15 mouse cellular contexts compared by ENCODE assay signal in the genomic region with DNA sequence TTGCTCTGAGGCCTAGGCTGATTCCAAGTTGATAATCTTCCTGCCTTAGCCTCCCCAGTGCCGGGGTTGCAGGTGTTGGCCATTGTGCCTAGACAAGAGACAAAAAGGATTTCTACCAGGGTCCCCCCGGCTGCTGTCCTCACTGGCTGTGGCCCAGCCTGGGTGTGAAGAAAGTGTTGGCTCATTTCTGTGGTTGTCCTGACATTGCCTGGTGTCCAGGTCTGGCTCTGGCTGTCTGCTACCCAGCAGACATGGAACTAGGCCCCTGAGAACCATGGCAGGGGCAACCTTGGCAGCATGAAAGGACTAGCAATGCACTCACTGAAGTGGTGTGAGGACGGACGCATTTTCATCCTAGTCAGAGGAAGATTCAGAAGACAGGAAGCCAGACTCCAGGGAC. TPM values are rescaled to one million over a fixed set of nuclear protein-coding genes. Genes with fewer than 3 reads are reported as not detected.
DNase-seq lines count a peak whose midpoint lies in the region; ATAC-seq lines count a peak whose summit lies in the region.
"Had no signal": no experiment of that assay in that cellular context is flagged by ENCODE, and none has a peak within 500 bp of the region (broad histone marks: within the 10 kb centered on the region; RNA-seq: fewer than 3 reads in every experiment).

No protein-coding gene starts in this region.

- no peak overlapping the region for H3K9ac ChIP-seq in heart, embryonic 15.5 days
- H3K9ac ChIP-seq in embryonic facial prominence, embryonic 11.5 days (replicated peaks; ENCODE audit: low read length) = 0 out of 2 replicates have a peak overlapping the region, but pooled peaks have one; percentile 22
- H3K9ac ChIP-seq in embryonic facial prominence, embryonic 15.5 days = no peak overlapping the region
- no peak overlapping the region for H3K9ac ChIP-seq in midbrain, embryonic 15.5 days
- H3K9ac ChIP-seq: embryonic facial prominence, embryonic 12.5 days; lung, embryonic 15.5 days had no signal

- no peak overlapping the region for H3K4me2 ChIP-seq in heart, embryonic 15.5 days
- H3K4me2 ChIP-seq in embryonic facial prominence, embryonic 11.5 days (ENCODE audit: low read depth, low read length) = no peak overlapping the region
- H3K4me2 ChIP-seq in embryonic facial prominence, embryonic 15.5 days (replicated peaks) = no peak overlapping the region
- no peak overlapping the region for H3K4me2 ChIP-seq in midbrain, embryonic 15.5 days
- H3K4me2 ChIP-seq: embryonic facial prominence, embryonic 12.5 days; lung, embryonic 15.5 days had no signal

- no peak for DNase-seq in heart, postnatal 4 days
- no peak for DNase-seq in embryonic facial prominence, embryonic 11.5 days (ENCODE audit: low spot score)
- no peak for DNase-seq in layer of hippocampus, adult 9-10 months (ENCODE audit: low spot score)
- DNase-seq in left cerebral cortex, postnatal 14 days (ENCODE audit: low spot score in 2 of 2) = no peak
- DNase-seq: adrenal gland, postnatal 25 days; kidney, adult 18-20 months; kidney, postnatal 4 days had no signal

- no peaks in the 10 kb centered on the region for H3K36me3 ChIP-seq in heart, embryonic 15.5 days
- H3K36me3 ChIP-seq in embryonic facial prominence, embryonic 11.5 days (replicated peaks; ENCODE audit: control insufficient read depth, insufficient read depth, low read depth, low read length) = no peaks in the 10 kb centered on the region
- no peaks in the 10 kb centered on the region for H3K36me3 ChIP-seq in embryonic facial prominence, embryonic 15.5 days
- H3K36me3 ChIP-seq in midbrain, embryonic 15.5 days (replicated peaks) = no peaks in the 10 kb centered on the region
- H3K36me3 ChIP-seq: embryonic facial prominence, embryonic 12.5 days; lung, embryonic 15.5 days had no signal

- H3K27me3 ChIP-seq in heart, embryonic 15.5 days = no peaks in the 10 kb centered on the region
- no peaks in the 10 kb centered on the region for H3K27me3 ChIP-seq in embryonic facial prominence, embryonic 11.5 days (ENCODE audit: control insufficient read depth, insufficient read depth, low read length)
- H3K27me3 ChIP-seq in embryonic facial prominence, embryonic 15.5 days = no peaks in the 10 kb centered on the region
- H3K27me3 ChIP-seq in midbrain, embryonic 15.5 days (replicated peaks) = no peaks in the 10 kb centered on the region
- H3K27me3 ChIP-seq: embryonic facial prominence, embryonic 12.5 days; lung, embryonic 15.5 days had no signal

- 70% methylated on average over 4 of the region's 4 CpGs for WGBS in heart, embryonic 15.5 days
- 75% methylated on average over 4 of the region's 4 CpGs for WGBS in embryonic facial prominence, embryonic 11.5 days
- 71% methylated on average over 4 of the region's 4 CpGs for WGBS in embryonic facial prominence, embryonic 15.5 days
- 66% methylated on average over 4 of the region's 4 CpGs for WGBS in midbrain, embryonic 15.5 days

- no peaks in the 10 kb centered on the region for H3K9me3 ChIP-seq in heart, embryonic 15.5 days (replicated peaks)
- no peaks in the 10 kb centered on the region for H3K9me3 ChIP-seq in embryonic facial prominence, embryonic 11.5 days (replicated peaks; ENCODE audit: control insufficient read depth, low read length)
- no peaks in the 10 kb centered on the region for H3K9me3 ChIP-seq in embryonic facial prominence, embryonic 15.5 days (replicated peaks)
- no peaks in the 10 kb centered on the region for H3K9me3 ChIP-seq in midbrain, embryonic 15.5 days
- H3K9me3 ChIP-seq: embryonic facial prominence, embryonic 12.5 days; lung, embryonic 15.5 days had no signal

- ATAC-seq in heart, embryonic 15.5 days (replicated peaks; ENCODE audit: insufficient number of reproducible peaks, insufficient read depth, low FRiP score, low read depth) = no peak
- ATAC-seq in embryonic facial prominence, embryonic 11.5 days (replicated peaks; ENCODE audit: insufficient number of reproducible peaks, low FRiP score, low TSS enrichment, low read depth) = no peak
- no peak for ATAC-seq in embryonic facial prominence, embryonic 15.5 days (ENCODE audit: insufficient number of reproducible peaks, low FRiP score, low TSS enrichment, low read depth)
- ATAC-seq in midbrain, embryonic 15.5 days (replicated peaks) = no peak

- intact Hi-C loops in left cerebral cortex, postnatal 14 days (cut with DNase I) = no loop called here

- H3K4me3 ChIP-seq in heart, embryonic 15.5 days = no peak overlapping the region
- no peak overlapping the region for H3K4me3 ChIP-seq in embryonic facial prominence, embryonic 11.5 days (ENCODE audit: low read depth, low read length)
- no peak overlapping the region for H3K4me3 ChIP-seq in embryonic facial prominence, embryonic 15.5 days (replicated peaks)
- no peak overlapping the region for H3K4me3 ChIP-seq in midbrain, embryonic 15.5 days
- H3K4me3 ChIP-seq: embryonic facial prominence, embryonic 12.5 days; lung, embryonic 15.5 days had no signal

- H3K27ac ChIP-seq in heart, embryonic 15.5 days = peak overlapping the region; percentile 28; the same call in 1 of the 2 replicates
- H3K27ac ChIP-seq in embryonic facial prominence, embryonic 11.5 days (replicated peaks; ENCODE audit: low read depth, low read length) = no peak overlapping the region
- peak overlapping the region; percentile 63 for H3K27ac ChIP-seq in embryonic facial prominence, embryonic 15.5 days (replicated peaks)
- H3K27ac ChIP-seq in midbrain, embryonic 15.5 days = 0 out of 2 replicates have a peak overlapping the region, but pooled peaks have one; percentile 3
- H3K27ac ChIP-seq: embryonic facial prominence, embryonic 12.5 days; lung, embryonic 15.5 days had no signal

- peaks cover 66% of the 10 kb centered on the region for H3K4me1 ChIP-seq in heart, embryonic 15.5 days (replicated peaks)
- peaks cover 11% of the 10 kb centered on the region; the same call in 1 of the 2 replicates for H3K4me1 ChIP-seq in embryonic facial prominence, embryonic 11.5 days (ENCODE audit: control insufficient read depth, insufficient read depth, low read length)
- H3K4me1 ChIP-seq in embryonic facial prominence, embryonic 15.5 days = peaks cover 95% of the 10 kb centered on the region
- peaks cover 96% of the 10 kb centered on the region for H3K4me1 ChIP-seq in midbrain, embryonic 15.5 days

RNA-seq across cellular contexts. Expression of gene Ralgds, which starts 16.9 kb away (rescaled TPM):
- polyA plus RNA-seq in heart, embryonic 15.5 days (2015; fragmentation: Nextera tagmentation; extraction: Ambion mirVana) = 17.5 and 24.6 TPM in 2 replicates
- total RNA-seq in heart, postnatal 4 days (2021) = 10 to 100 TPM; 23.9 to 26.0 TPM
- polyA plus RNA-seq in embryonic facial prominence, embryonic 11.5 days (2014; fragmentation: Nextera tagmentation; extraction: Ambion mirVana) = 41.7 and 44.8 TPM in 2 replicates
- 69.3 and 70.8 TPM in 2 replicates for polyA plus RNA-seq in embryonic facial prominence, embryonic 15.5 days (2015; fragmentation: Nextera tagmentation; extraction: Ambion mirVana)
- 92.0 and 94.8 TPM in 2 replicates for polyA plus RNA-seq in midbrain, embryonic 15.5 days (2015; fragmentation: Nextera tagmentation; extraction: Ambion mirVana)
- 100 to 1,000 TPM; 119 TPM for total RNA-seq in left cerebral cortex, postnatal 14 days (2021)

RNA-seq across cellular contexts. Expression of gene Gm10134, which starts 24.0 kb away (rescaled TPM):
- 1.3 and 1.5 TPM in 2 replicates for polyA plus RNA-seq in heart, embryonic 15.5 days (2015; fragmentation: Nextera tagmentation; extraction: Ambion mirVana)
- 1 to 10 TPM in 1 of 2 experiments, not detected in 1; 1.2 TPM for total RNA-seq in heart, postnatal 4 days (2021)
- polyA plus RNA-seq in embryonic facial prominence, embryonic 11.5 days (2014; fragmentation: Nextera tagmentation; extraction: Ambion mirVana) = 0.68 TPM in 1 of 2 replicates, not detected in the other
- 1.7 and 2.2 TPM in 2 replicates for polyA plus RNA-seq in embryonic facial prominence, embryonic 15.5 days (2015; fragmentation: Nextera tagmentation; extraction: Ambion mirVana)
- polyA plus RNA-seq in midbrain, embryonic 15.5 days (2015; fragmentation: Nextera tagmentation; extraction: Ambion mirVana) = 1.4 and 2.4 TPM in 2 replicates
- 1 to 10 TPM; 1.1 to 1.5 TPM for total RNA-seq in left cerebral cortex, postnatal 14 days (2021)
- polyA plus RNA-seq: limb, embryonic 11.5 days had no signal

RNA-seq across cellular contexts. Expression of gene Gbgt1, which starts 33.2 kb away (rescaled TPM):
- polyA plus RNA-seq in heart, embryonic 15.5 days (2015; fragmentation: Nextera tagmentation; extraction: Ambion mirVana) = 0.67 and 1.1 TPM in 2 replicates
- total RNA-seq in heart, postnatal 4 days (2021) = 1 to 10 TPM in 1 of 2 experiments, under 1 TPM in 1; 0.83 to 1.8 TPM
- polyA plus RNA-seq in embryonic facial prominence, embryonic 11.5 days (2014; fragmentation: Nextera tagmentation; extraction: Ambion mirVana) = not detected in 2 replicates
- polyA plus RNA-seq in embryonic facial prominence, embryonic 15.5 days (2015; fragmentation: Nextera tagmentation; extraction: Ambion mirVana) = 0.95 and 1.2 TPM in 2 replicates
- 1.1 and 1.4 TPM in 2 replicates for polyA plus RNA-seq in midbrain, embryonic 15.5 days (2015; fragmentation: Nextera tagmentation; extraction: Ambion mirVana)
- total RNA-seq in left cerebral cortex, postnatal 14 days (2021) = 1 to 10 TPM; 1.6 to 2.5 TPM
- polyA plus RNA-seq: heart, embryonic 14.5 days; limb, embryonic 11.5 days had no signal

RNA-seq across cellular contexts. Expression of gene Cel, which starts 33.3 kb away (rescaled TPM):
- 0.25 TPM in 1 of 2 replicates, not detected in the other for polyA plus RNA-seq in heart, embryonic 15.5 days (2015; fragmentation: Nextera tagmentation; extraction: Ambion mirVana)
- not detected for total RNA-seq in heart, postnatal 4 days (2021)
- not detected in 2 replicates for polyA plus RNA-seq in embryonic facial prominence, embryonic 11.5 days (2014; fragmentation: Nextera tagmentation; extraction: Ambion mirVana)
- 0.08 TPM in 1 of 2 replicates, not detected in the other for polyA plus RNA-seq in embryonic facial prominence, embryonic 15.5 days (2015; fragmentation: Nextera tagmentation; extraction: Ambion mirVana)
- polyA plus RNA-seq in midbrain, embryonic 15.5 days (2015; fragmentation: Nextera tagmentation; extraction: Ambion mirVana) = 0.10 and 0.13 TPM in 2 replicates
- not detected for total RNA-seq in left cerebral cortex, postnatal 14 days (2021)
- total RNA-seq: gastrocnemius, adult 8-10 months had no signal
- polyA plus RNA-seq: embryonic facial prominence, embryonic 12.5 days; heart, embryonic 14.5 days; limb, embryonic 11.5 days; lung, embryonic 15.5 days had no signal

RNA-seq across cellular contexts. Expression of gene Gtf3c5, which starts 53.7 kb away (rescaled TPM):
- 24.0 and 27.8 TPM in 2 replicates for polyA plus RNA-seq in heart, embryonic 15.5 days (2015; fragmentation: Nextera tagmentation; extraction: Ambion mirVana)
- 10 to 100 TPM; 17.8 to 18.3 TPM for total RNA-seq in heart, postnatal 4 days (2021)
- polyA plus RNA-seq in embryonic facial prominence, embryonic 11.5 days (2014; fragmentation: Nextera tagmentation; extraction: Ambion mirVana) = 38.5 and 38.8 TPM in 2 replicates
- 45.9 and 47.7 TPM in 2 replicates for polyA plus RNA-seq in embryonic facial prominence, embryonic 15.5 days (2015; fragmentation: Nextera tagmentation; extraction: Ambion mirVana)
- polyA plus RNA-seq in midbrain, embryonic 15.5 days (2015; fragmentation: Nextera tagmentation; extraction: Ambion mirVana) = 48.2 and 49.2 TPM in 2 replicates
- total RNA-seq in left cerebral cortex, postnatal 14 days (2021) = 10 to 100 TPM; 15.8 to 17.6 TPM
